Mouse (Mus musculus) kidney, adult 2 months (tissue): ENCODE data around the gene Bach2. TPM values are rescaled to one million over a fixed set of nuclear protein-coding genes. Genes with fewer than 3 reads are reported as not detected.
A peak's percentile ranks its signal among the peaks of the same experiment; 100 is the strongest.

Source experiments
- DNase-seq: peaks from one replicate; pipeline ENCODE4 v3.0.0; 2021
- H3K27ac ChIP-seq: fragments of 200-500 bp; 2 replicates; pipeline ENCODE4 v1.5.1; 2012; ENCODE audit warnings: low read depth, low read length, control low read depth, inconsistent platforms; ENCODE audit not compliant: insufficient read depth
- H3K27me3 ChIP-seq: fragments of 200-500 bp; replicated peaks from 2 replicates; pipeline ENCODE4 v1.6.1; 2012; ENCODE audit warnings: mild to moderate bottlenecking, moderate library complexity, low read length, inconsistent platforms; ENCODE audit not compliant: control insufficient read depth, insufficient read depth
- H3K36me3 ChIP-seq: fragments of 200-500 bp; 2 replicates; pipeline ENCODE4 v1.6.1; 2012; ENCODE audit warnings: mild to moderate bottlenecking, moderate library complexity, low read length, inconsistent platforms; ENCODE audit not compliant: control insufficient read depth, insufficient read depth
- H3K4me1 ChIP-seq: fragments of 200-500 bp; 2 replicates; pipeline ENCODE4 v1.6.1; 2011; ENCODE audit warnings: low read length; ENCODE audit not compliant: control insufficient read depth, insufficient read depth
- H3K4me3 ChIP-seq: fragments of 200-500 bp; 2 replicates; pipeline ENCODE4 v1.5.1; 2011; ENCODE audit warnings: mild to moderate bottlenecking, low read depth, low read length, control low read depth; ENCODE audit not compliant: insufficient read depth
- CTCF ChIP-seq: fragments of 200-500 bp; conservative IDR thresholded peaks from 2 replicates; pipeline ENCODE4 v1.5.1; 2011; ENCODE audit warnings: low read depth, mild to moderate bottlenecking, control low read depth, low read length, moderate library complexity, mixed read lengths; ENCODE audit not compliant: insufficient read depth, insufficient read length
- POLR2A ChIP-seq: fragments of 200-500 bp; IDR thresholded peaks from one replicate; pipeline ENCODE4 v1.6.1; 2011; ENCODE audit warnings: low read depth, low read length, control low read depth
- whole genome bisulfite sequencing: fragments of 180-500 bp; shearing (Covaris S2); methylation state at CpG from one replicate; pipeline ENCODE4 v1.1.7; 2018; 5-methylcytosine and 5-hydroxymethylcytosine counted together
- polyA plus RNA-seq: library from polyadenylated mRNA; depleted of rRNA; stranded (reverse); fragments of >200 nt; gene quantifications from 2 replicates; pipeline ENCODE4 v1.2.3, GENCODE M21; 2012

Gene Bach2
- polyA plus RNA-seq, 1 experiment = 2.5 TPM

DNA sequence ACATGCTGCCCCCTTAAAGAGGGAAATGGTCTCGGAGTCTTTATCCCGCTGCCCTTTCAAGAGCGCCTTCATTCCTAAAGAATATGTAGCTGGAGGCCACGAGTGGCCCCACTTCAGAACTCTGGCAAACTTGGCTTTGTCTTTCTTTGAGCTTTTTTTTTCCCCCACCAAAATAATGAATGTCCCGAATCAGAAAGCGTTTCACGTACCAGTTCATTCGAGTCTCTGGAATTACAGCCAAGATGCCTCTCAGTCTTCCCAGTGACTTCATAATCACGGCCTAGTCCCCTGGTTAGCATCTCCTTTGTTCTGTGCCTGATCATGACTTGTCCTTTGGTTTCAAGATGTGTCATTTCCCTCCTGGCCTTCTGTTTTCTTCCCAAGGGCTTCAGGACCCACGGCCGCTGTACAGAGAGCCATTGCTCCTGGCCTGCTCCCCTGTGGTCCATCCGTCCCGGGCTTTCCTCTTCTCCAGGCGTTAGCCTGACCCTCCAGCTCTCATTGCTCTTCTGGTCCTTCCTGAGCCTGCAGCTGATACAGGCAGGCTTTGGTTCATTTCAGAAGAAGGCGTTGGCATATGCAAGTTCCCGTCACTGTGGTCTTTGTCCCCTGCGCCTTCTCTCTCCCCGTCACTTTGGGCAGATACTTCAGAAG is 5.6 kb downstream of the Bach2 start:
- TF ChIP-seq CTCF (no peak), POLR2A (no peak)
- 88% methylated on average over 18 of the region's 18 CpGs for WGBS
- no peak overlapping the region for H3K4me3 ChIP-seq
- DNase-seq = no peak
- peaks cover 9% of the 10 kb centered on the region; the same call in 1 of the 2 replicates for H3K4me1 ChIP-seq
- no peaks in the 10 kb centered on the region for H3K27me3 ChIP-seq
- no peak overlapping the region for H3K27ac ChIP-seq
- no peaks in the 10 kb centered on the region for H3K36me3 ChIP-seq

DNA sequence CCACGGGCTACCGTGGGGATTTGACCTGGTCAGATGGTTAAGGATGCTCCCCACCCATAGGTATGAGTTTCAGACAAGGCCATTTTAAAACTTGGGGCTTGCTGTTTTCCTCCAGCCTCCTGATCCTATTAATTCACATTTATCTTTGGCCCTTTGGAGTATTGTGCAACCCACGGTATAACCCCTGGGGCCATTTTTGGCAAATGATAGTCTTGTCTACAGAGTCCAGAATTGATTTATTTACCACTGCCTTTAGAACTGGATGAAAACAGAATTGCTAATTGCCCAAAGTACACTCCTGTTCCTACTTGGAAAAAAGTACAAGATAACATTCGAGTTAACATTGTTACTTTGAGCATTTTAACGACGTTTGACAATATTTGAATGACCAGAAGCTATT is 7.0 kb downstream of the Bach2 start:
- WGBS = 88% methylated on average over 6 of the region's 6 CpGs
- H3K4me1 ChIP-seq = peaks cover 13% of the 10 kb centered on the region; the same call in 1 of the 2 replicates
- DNase-seq = no peak
- H3K36me3 ChIP-seq = no peaks in the 10 kb centered on the region
- no peak for TF ChIP-seq POLR2A
- no peak for TF ChIP-seq CTCF
- no peak overlapping the region for H3K27ac ChIP-seq
- no peak overlapping the region for H3K4me3 ChIP-seq
- H3K27me3 ChIP-seq = no peaks in the 10 kb centered on the region

DNA sequence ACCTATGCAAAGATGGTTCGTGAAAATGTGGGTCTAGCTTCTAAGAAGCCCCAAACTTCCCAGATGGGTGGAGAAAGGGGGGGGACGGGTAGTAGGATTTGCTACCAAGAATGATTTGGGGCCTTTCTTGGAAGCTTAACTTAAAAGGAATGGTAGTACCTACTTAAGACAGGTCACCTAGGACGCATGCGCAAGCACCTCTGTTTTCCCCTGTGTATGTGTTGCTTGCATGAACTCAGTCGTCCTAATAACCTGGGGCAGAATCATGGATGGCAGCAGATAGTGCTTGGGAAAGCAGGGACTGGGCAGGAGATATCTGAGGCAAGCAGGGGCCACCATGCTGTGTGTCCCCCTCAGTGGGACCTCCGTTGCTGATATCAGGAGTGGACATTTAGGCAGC is 7.4 kb downstream of the Bach2 start:
- no peak overlapping the region for H3K27ac ChIP-seq

DNA sequence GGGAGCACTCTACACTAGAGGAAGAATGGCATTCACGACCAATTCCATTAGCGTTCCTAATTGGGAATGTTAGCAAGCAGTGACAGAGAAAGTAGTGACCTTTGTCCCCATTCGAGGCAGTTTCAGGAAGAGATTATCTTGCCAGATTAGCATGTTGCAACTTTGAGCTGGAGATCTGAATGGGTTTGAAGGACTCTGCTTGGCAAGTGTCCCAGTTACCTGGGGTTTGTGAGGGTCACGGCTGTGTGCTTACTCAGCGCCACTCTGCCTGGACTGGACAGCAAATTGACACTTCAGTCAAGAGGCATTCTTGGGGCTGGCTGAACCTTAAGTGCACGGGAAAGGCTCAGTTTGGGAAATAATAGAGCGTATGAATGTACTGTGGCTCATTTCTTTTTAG is 8.2 kb downstream of the Bach2 start:
- Histone ChIP-seq H3K27ac (no peak overlapping the region), H3K36me3 (no peaks in the 10 kb centered on the region), H3K4me1 (peaks cover 19% of the 10 kb centered on the region), H3K4me3 (no peak overlapping the region), H3K27me3 (no peaks in the 10 kb centered on the region)
- WGBS = 26% methylated on average over 7 of the region's 7 CpGs
- peak; percentile 93 for DNase-seq
- TF ChIP-seq CTCF = no peak
- no peak for TF ChIP-seq POLR2A

More for the DNA sequence above, 7.4 kb downstream of the Bach2 start:
- 93% methylated on average over 6 of the region's 6 CpGs for WGBS
- no peaks in the 10 kb centered on the region for H3K36me3 ChIP-seq
- H3K4me3 ChIP-seq = no peak overlapping the region
- peaks cover 15% of the 10 kb centered on the region for H3K4me1 ChIP-seq
- no peak for TF ChIP-seq POLR2A
- TF ChIP-seq CTCF = no peak
- no peaks in the 10 kb centered on the region for H3K27me3 ChIP-seq
- no peak for DNase-seq

DNA sequence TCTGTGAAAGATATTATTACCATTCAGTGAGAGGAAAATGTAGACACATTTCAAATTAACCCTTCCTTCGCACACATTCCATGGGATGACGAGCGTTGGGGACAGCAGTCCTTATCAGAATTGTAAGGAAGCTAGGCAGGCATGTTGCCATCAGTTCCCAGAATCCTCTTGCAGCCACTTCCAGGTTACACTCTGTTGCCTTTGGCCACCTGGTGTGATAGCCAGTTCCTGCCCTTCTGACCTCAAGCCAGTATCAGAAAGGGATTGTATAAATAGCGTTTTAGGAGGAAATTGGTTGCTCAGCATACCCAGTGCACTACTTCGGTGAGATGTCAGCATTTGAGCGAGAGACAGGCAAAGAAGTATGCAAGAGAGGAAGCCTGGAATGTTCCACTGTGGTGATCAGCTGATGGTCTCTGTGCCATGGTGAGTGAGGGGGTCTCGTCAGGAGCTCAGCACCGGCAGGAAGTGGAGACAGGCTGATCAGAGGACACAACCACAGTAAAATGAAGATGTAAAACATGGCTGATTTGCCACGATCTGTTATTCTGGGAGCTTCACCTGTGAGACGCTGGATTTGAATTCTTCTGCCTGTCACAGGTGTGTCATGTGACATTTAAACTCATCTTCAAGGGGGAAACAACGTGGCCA is 9.0 kb downstream of the Bach2 start:
- H3K27ac ChIP-seq = no peak overlapping the region
- TF ChIP-seq POLR2A = no peak
- no peak for TF ChIP-seq CTCF
- H3K36me3 ChIP-seq = no peaks in the 10 kb centered on the region

DNA sequence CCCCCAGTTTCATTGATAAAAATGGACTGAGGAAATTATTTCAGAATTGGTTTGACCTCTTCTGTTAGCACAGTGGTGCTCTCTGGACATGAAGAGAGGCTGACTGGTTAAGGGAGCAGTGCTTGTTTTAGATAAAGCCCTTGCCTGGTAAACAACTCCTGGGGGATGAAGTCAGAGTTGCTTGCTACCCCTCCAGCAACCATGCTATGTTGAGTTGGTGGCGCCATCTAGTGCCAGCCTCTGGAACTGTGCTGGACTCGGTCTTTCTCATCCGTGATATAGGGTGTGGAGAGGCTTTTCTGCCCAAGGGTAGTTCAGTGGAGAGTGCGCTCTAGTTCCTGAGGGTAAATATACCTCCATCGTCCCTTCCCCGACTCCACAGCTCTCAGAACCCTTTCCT is 9.6 kb downstream of the Bach2 start:
- no peak overlapping the region for H3K4me3 ChIP-seq
- DNase-seq = peak; percentile 79
- H3K4me1 ChIP-seq = peaks cover 19% of the 10 kb centered on the region
- H3K27me3 ChIP-seq = no peaks in the 10 kb centered on the region
- TF ChIP-seq CTCF (peak; percentile 95), POLR2A (no peak)
- no peak overlapping the region for H3K27ac ChIP-seq
- H3K36me3 ChIP-seq = no peaks in the 10 kb centered on the region
- 45% methylated on average over 6 of the region's 6 CpGs for WGBS

More for the DNA sequence above, 9.0 kb downstream of the Bach2 start:
- DNase-seq = no peak
- peaks cover 19% of the 10 kb centered on the region for H3K4me1 ChIP-seq
- WGBS = 61% methylated on average over 11 of the region's 11 CpGs
- no peaks in the 10 kb centered on the region for H3K27me3 ChIP-seq
- H3K4me3 ChIP-seq = no peak overlapping the region

DNA sequence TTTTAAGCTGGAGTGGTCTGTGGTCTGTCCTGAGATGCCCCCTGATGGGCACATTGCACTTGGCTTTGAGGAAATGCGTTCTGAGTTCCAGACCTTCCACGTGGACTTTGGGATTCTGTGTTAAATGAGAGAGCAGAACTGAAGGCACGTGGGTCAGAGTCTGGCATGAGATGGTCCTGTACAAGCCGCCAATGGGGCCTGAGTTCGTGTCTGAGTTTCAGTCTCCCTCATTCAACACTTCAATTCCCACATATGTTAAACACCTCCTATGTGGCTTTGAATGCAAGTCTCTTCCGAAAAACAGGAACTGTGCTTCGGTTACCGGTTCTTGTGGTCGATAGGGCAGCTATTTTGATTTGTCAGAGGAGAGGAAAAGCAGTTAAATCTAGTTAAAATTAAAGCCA is 10.4 kb downstream of the Bach2 start:
- H3K27me3 ChIP-seq = no peaks in the 10 kb centered on the region
- no peak overlapping the region for H3K4me3 ChIP-seq
- DNase-seq = peak; percentile 83
- TF ChIP-seq CTCF (no peak), POLR2A (no peak)
- H3K27ac ChIP-seq = peak overlapping the region; percentile 39; the same call in 1 of the 2 replicates
- H3K36me3 ChIP-seq = no peaks in the 10 kb centered on the region
- H3K4me1 ChIP-seq = peaks cover 17% of the 10 kb centered on the region
- WGBS = 32% methylated on average over 9 of the region's 9 CpGs
